Mouse (Mus musculus): ENCODE measurements at regions not wholly inside any gene's neighbourhood (a gene's known extent, or its start where the extent isn't known, plus 50 kb on each side); places are given as distances from the start of the nearest gene placed in this dataset.

DNA sequence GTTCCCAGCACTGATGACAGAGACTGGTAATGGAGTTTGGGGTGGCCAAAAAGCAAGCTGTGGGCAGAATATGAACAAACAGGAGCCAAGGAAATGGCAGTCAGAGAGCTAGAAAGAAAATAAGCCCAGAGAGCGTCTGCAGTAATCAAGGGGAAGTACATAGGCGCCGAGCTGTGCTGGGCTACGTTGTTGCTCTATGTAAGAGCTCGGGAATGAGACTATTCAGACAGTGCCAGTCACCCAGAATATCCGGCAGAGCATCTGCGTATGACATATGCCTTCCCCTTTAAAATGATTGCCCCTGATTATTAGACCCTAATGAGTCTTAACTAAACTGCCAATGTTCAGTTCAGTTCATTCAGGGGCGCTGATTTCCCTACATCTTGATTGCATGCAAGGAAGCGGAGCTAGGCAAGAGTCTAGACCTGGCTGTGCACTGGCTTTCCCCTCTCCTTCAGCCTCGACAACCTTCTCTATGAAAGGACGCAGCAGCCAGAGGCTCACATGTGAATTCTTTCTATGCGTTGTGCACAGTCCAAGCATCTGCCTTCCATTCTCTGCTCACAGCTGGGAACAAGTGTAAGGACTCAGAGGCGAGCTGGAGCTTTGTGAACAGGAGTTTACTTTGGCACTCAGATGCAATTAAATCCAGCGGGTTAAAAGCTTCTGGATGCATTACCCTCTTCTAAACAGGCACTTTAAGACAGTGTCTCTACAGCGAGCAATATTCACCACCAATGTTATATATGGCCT lies 125.7 kb upstream of the Gdf10 start:
- no peak for DNase-seq

DNA sequence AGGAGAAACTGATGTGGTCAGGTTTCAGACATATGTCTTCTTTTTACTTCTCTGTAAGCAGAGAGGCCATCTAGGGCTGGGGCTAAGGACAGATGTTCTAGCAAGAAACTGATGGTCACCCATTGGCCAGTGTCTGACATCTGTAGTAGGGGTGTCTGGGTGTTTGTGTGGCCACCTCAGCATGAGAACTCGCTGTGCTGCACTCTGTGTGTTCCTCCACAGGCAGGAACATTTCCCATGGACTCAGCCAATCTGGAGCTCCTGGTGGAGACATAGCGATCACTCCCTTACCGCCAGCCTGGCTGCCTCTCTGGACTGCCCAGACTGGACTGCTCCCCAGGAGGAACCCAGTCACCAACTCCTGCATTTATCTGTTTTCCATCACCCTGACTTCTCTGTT lies 119.1 kb upstream of the Gdf10 start:
- no peak for DNase-seq

DNA sequence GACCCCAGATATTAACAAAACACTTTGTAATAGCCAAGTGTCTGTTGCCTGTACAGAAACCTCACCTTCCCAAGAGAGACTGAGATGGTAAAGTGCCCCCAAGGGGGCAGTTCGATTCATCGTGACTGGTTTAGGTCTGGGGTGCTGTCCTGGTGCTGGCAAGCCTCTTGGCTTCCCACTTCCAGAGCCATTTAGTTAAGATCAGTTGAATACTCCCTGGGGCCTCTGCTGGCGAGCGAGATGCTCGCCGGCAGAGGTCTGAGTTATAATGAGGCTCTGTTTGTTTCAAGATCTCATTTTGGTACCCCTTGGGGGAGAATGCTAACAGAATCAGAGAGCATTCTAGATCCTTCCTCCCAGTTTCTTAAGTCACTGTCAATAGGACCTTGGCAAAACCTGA lies 118.7 kb upstream of the Gdf10 start:
- DNase-seq = no peak

DNA sequence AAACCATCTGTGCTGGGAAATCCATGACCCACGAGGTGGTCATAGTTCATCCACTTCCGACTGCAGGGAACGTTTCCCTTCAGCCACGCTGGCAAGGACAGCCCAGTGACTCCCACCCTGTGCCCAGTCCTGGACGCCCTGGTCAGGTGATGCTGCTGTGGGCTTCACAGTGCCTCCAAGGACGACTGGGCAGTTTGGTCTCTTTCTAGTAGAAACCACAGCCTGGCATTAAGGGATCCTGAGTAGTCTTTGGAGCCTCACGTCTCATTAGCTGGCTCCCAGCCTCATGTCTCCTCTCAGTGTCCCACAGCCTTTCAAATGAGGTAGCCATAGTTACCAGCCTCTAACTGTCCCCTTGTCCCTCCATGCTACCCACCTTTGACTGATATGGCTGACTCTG lies 116.2 kb upstream of the Gdf10 start:
- no peak for DNase-seq

DNA sequence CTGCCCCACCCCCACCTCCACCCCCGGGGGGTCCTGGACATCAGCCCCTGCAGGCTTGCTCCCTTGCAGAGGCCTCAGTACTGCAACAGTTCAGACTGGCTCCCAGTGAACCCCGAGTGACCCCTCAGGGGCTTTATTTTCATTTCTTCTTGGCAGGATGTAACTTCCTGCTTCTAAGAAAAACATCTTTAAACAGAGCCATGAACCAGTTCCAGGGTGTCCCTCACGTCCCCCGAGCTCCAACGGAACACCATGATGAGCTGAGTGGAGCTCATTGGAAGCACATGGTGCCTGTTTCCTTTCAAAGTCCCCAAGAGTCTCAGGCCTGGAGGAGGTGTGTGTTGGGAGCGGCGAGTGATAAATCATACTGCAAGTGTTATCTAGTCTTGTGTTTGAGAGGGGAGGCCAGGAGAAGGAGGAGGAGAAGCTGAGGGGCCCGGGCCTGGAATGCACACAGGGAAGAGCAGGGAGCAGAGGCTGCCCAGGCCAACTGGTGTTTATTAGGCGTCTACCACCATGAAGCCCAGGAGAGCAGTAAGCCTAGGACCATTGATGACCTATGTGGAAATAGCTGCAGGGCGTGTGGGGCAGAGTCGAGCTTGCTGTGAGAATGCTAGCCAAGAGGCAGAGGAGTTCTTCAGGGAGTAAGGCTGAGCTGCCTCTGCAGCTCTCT lies 114.7 kb upstream of the Gdf10 start:
- DNase-seq = no peak

DNA sequence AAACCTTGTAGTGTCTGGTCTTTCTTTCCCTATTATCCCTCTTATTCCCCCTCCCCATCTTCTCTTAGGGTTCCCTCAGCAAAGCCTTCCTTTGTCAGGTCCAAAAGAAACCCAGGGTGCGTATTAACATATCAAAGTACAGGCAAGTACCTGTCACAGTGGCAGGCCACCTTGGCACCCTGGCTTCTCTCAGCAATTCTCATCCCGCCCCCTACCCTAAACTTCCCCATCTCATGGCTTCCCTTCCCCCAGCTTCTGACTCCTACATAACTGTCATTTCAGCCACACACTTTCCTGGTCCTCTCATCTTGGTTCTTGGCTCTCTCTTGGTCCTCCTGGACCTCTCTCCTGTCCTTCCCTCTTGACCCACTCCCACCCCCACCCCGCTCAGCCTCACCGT lies 112.8 kb upstream of the Gdf10 start:
- no peak for DNase-seq

DNA sequence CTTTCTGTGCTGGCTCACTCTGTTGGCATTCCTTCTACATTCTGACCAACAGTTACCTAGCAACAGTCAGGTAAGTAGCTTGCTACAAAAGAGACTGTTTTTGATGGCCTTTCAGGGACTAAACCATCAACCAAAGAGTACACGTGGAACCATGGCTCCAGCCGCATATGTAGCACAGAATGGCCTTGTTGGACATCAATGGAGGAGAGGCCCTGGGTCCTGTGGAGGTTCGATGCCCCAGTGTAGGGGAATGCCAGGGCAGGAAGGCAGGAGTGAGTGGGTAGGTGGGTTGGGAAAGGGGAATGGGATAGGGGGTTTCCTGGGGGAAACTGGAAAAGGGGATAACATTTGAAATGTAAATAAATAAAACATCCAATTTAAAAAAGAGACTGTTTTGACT lies 112.1 kb upstream of the Gdf10 start:
- no peak for DNase-seq

DNA sequence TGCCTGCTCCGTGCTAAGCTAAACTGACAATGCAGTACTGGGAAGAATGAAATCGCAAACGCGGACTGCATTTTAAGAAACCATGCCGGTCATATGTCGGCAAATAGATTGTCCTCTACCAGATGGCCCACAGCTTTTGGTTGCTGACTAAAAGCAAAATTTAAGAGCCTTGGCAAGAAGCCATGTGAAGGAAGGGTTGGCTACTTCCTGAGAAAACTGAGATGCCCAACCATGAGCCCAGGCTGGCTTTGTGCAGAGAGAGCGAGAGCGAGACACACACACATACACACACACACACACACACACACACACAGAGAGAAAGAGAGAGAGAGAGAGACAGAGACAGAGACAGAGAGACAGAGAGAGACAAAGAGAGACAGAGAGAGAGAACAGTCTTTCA lies 111.1 kb upstream of the Gdf10 start:
- DNase-seq = no peak

DNA sequence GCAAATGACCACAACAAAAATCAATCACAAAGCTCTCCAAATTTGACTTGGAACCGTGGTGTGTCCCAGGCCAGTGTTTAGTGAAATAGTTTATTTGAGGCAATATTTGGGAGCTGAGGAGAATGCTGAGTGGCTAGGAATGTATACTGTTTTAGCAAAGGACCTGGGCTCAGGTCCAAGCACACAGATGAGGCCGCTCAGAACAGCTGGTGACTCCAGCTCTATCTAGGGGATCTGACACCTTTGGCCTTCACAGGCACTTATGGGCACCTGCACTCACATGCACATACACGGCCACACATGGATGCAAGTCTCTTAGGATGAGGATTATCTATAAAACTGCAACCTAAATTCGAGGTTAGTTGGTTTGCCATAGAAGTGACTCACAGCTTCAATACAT lies 110.6 kb upstream of the Gdf10 start:
- DNase-seq = no peak

DNA sequence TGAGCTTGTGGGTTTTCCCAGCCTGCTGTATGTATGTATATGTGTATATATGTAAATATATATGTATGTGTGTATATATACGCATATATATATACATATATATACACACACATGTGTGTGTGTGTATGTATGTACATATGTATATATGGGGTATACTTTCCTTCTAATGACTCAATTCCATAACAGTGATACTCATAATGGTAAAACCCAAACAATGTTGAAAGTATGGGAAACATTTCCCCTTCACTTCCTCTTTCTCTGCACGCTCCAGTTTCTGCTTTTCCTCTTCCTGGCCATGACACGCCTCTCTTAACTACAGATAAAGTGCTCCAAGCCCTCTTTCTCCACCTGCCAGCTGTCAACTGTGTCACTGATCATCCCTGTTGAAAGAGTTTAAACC lies 110.1 kb upstream of the Gdf10 start:
- no peak for DNase-seq

DNA sequence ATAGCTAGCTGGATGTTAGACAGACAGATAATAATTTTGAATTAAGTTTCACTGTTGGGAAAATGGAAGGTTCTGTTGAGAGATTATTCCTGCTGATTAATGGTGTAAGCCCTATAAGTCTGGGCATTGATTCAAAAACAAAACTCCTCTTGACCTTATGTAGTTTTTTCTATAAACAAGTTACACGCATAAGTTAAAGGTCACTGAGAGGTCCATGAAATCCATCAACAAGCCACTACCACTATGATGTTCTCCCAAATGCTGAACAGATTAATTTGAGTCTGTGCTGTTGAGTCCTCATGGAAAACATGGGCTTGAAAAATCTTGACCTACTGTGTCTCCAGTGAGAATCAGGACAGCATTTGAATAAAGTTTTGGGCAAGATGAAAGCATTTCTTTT lies 109.3 kb upstream of the Gdf10 start:
- DNase-seq = no peak

DNA sequence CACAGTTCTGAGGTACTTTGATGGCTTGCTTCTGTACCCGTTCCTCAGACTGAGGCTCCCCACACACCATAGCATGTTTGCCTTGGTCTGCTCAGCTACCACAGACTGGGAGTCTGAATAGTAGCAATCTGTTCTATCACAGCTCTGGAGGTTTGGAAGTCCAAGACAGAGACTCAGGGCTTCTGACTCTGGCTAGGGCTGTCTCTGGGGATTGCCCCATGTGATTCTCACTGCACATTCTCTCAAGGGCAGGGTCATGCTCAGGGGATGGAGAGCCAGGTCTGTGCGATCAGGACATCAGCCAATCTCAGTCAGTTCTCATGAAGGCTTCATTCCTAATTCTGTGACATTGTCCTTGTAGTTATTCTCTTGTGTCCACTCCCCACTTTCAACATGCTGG lies 108.8 kb upstream of the Gdf10 start:
- no peak for DNase-seq

DNA sequence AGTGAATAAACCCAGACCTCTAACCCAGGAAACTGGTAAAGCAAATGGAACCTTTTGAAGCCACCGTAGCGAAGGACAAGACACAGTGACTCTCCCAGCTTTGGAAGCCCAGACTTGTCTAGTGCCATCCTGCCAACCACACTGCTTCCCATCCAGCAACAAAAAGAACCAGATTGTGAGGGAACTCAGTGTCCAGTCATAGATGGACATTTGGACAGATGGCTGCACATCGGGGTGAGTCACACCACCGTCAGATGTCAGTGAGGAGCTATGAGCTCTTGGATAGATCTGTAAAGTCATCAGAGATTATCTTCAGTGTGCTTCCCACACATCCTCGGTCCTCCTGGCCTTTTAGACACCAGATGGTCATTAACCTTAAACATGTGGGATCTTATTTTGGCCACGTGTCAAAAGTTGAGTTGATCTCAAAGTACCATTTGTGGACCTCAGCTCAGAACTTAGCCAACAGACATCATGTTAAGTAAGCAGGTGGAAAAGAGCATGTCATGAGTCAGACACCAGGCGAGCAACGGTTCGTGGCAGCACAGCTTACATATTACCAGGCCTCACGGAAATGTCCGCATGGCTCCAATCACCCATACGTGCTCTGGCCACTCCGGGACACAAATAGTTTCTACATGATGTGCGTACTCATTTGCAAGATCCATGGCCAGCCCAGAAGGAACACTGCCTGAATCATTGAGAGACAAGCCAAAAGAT lies 102.7 kb upstream of the Gdf10 start:
- no peak for DNase-seq

DNA sequence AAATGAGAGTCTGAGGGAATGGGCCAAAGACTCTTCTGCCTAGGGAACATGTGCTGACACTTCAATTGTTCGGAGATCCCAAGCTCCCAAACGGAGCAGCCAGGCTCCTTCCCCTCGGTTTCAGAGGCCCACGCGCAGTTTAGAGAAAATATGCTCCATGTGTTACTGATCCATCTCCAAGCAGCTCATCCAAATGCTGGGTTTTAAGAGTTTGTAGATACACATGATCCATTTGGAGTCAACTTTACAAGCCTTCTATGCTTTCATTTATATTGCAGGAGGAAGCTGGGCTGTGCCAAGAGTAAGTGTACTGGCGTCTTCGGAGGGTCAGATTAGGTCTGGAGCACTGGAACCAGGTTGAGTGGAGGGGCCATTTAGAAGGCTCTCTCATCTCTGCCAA lies 102.0 kb upstream of the Gdf10 start:
- DNase-seq = no peak

DNA sequence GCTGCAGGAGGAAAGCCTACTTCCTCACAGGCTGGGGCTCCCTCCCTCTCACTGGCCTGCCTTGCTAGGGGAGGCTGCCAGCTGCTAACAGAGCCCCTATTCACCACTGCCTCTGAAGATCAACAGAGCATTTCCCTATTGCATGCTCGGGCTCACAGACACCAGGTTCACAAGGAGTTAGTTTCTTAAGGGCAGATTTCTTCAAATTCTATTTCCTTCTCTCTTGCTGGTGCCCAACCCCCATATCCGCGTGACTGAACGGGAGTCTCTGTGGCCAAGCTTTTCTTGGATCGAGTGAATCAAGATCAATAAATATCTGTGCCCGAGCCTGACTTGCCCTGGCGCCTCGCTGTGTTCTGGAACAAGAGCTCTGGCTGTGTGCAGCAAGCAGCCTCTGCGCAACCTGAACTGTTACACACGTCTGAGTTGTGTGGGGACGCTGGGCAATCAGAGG lies 98.9 kb upstream of the Gdf10 start:
- DNase-seq = peak; percentile 39

DNA sequence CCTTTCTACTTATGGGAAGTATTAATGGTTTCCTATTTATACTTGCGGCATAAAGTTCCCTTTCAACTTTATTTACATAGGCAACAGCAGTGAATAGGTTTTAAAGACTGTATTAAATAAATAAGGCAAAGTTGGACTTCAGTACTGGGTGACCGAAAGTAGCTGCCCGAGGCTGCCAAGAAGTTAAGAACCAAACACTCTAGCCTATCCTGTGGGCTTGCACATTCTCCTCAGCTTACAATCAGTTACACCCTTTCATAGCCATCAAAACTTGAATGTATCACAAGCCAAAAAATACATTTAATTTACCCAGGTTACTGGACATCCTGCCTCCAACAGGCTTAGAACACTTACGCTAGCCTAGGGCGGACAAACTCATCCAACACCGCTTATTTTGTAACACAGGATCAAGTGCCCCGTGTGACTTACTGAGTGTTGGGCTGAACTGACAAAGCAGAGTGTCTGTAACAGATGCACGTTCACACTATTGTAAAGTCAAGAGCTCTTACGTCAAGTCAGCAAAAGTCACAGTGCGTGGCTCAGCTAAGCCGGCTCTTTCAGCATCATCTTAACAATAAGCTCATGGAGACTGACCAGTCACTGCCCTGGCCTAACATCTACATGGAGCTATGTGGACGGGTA lies 97.3 kb upstream of the Gdf10 start:
- no peak for DNase-seq

DNA sequence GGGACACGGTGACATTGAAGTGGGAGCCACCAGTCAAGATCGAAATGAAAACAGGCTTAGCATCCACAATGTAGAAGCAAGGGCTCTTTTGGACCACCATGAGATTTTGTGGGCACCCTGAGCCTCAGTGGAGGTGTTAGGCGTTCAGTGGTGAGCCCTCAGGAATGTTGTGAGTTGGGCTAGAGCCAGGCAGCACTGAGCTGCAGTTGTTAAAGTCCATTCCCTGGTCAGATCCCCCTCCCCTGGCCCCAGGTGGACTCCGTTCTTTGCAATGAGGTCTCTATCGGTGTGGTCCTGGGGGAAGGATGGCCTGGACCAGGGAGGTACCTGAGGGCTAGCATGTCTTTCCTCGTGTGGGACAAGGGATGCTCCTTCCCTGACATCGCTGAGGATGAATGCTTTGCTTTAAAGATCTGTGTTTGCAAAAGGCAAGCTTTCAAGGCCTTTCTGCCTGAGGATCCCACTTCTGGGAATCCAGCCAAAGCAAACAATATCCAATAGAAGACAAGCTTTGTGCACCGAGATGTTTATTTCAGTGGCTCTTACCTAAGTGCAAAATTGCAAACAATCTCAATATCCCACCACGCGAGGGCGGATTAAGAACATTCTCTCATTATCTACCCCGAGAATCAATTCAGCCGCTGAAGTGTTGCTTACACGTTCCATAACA lies 90.6 kb upstream of the Gdf10 start:
- no peak for DNase-seq

DNA sequence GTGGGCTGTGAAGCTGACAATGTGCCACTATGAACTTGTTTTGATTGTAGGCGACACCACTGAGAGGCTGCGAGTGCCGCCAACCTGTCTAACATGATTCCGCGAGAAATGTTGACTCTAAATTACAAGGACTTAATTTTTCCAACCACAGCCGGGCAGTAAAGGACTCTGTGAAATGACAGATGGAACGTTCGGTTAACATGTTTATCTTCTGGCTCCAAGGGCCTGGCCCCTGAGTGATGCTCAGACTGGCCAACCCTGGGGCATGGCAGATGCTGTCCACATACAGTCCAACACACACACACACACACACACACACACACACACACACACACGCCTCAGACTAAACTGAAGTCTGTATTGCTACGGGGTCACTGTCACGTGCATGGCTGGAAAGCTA lies 87.0 kb upstream of the Gdf10 start:
- DNase-seq = no peak

DNA sequence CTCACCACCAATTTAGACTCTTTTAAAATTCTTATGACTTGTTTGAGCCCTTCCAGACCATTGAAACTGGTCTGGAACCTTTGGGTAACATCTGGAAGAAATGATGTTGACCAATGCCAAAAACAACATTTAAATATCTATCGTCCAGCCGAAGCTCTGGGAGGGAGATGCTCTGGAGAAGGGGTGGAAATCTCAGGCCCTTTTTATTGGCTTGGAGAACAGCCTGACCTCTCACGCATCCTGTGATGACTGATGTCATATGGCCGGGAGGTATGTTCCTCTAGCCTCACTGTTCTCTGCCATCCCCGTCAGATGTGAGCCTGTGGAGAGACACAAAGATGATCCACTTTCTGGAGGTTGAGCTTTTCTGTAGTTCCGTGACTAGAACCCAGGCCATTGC lies 81.6 kb upstream of the Gdf10 start:
- DNase-seq = no peak

DNA sequence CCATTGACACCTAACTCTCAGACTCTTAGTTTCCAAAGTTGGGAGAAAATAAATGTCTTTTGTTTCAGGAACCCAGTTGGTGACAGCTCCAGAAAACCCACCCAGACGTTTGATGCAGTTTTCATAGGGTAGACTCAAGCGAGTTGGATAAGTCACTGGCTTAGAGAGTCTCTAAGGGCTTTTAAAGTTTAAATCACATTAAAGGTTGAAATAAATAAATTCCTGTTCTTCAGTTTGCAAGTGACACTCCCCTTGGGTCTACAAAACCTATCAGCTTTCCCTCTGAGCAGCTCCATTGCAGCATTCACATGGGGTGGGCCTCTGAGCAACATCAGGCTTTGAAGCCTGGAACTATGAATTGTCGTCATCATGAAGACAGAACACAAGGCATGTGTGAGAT lies 69.9 kb upstream of the Gdf10 start:
- no peak for DNase-seq

DNA sequence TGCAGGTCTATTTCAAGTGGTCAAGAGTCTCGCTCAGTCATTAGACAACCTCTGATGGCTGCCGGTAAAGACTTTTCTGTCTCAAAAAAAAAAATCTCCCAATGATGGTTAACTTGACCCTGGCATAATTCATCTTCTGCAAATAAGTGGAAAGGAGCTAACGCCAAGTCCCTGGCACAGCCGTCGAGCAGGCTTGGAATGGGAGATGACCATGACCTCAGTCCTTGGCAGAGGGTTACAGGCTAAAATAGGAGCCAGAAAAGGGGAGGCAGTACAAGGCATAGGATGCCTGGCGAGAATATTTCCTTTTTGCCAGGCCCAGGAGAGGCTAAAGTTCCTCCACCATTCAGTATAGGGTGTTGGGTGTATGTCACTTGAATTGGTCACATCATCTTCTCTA lies 69.2 kb upstream of the Gdf10 start:
- DNase-seq = no peak

DNA sequence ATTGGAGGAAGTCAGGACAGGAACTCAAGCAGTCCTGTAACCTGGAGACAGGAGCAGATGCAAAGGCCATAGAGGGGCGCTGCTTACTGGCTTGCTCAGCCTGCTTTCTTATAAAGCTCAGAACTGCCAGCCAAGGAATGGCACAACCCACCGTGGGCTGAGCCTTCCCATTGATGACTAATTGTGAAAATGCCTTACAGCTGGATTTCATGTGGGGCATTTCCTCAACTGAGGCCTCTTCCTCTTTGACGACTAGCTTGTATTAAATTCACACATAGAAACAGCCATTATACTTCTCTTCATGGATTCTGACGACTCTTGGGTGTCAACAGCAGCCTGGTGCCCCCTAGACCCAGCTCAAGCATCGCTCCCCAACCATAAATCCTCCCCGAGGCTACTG lies 66.4 kb upstream of the Gdf10 start:
- no peak for DNase-seq

DNA sequence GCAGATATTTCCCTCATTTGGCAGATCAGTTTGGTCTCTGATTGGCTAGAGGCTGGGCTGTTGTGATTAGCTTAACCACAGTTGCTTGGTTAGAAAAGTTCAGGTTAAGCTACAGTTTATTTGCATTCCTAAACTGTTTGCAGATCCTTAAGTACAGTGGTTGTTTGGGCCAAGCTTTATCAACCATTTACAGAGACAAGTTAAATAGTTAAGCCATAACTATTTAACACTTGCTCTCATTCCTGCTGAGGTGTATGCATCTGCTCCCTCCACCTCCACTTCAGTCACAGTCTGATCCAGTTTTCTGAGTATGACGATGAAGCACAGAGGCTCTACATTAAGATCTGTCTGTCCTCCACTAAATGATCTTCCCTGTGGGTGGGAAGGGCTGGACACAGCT lies 58.6 kb upstream of the Gdf10 start:
- no peak for DNase-seq

Data from right cerebral cortex, adult 18-20 months (tissue).